ENCODE assay signal across 17 mouse cellular contexts in genomic region chr9:85120061-85120460, GRCm38 (mm10).
"Had no signal": no experiment of that assay in that cellular context is flagged by ENCODE, and none has a peak within 500 bp of the region (broad histone marks: within the 10 kb centered on the region; RNA-seq: fewer than 3 reads in every experiment).

No protein-coding gene starts in this region.

- H3K4me2 ChIP-seq: liver, embryonic 11.5 days; liver, embryonic 15.5 days; lung, embryonic 14.5 days; midbrain, embryonic 15.5 days; neural tube, embryonic 15.5 days had no signal

- H3K27ac ChIP-seq: layer of hippocampus, adult 2 months; liver, embryonic 15.5 days; macrophage; midbrain, embryonic 15.5 days; neural tube, embryonic 15.5 days had no signal

- H3K4me1 ChIP-seq: liver, embryonic 15.5 days; midbrain, embryonic 15.5 days; neural tube, embryonic 15.5 days had no signal

- H3K9me3 ChIP-seq: liver, embryonic 15.5 days; midbrain, embryonic 15.5 days; neural tube, embryonic 15.5 days had no signal

- H3K9ac ChIP-seq: liver, embryonic 15.5 days; lung, embryonic 14.5 days; midbrain, embryonic 15.5 days; neural tube, embryonic 15.5 days had no signal

- DNase-seq: kidney, adult 9 months; kidney, postnatal 10 days; kidney, postnatal 4 days; left cerebral cortex, postnatal 4 days; lung, embryonic 14.5 days; lung, postnatal 10 days; retina, postnatal 1 day; right cerebral cortex, postnatal 4 days; spleen, adult 18-20 months; thymus, postnatal 36 days had no signal

- ATAC-seq: intestine, postnatal 0 days; midbrain, embryonic 15.5 days had no signal

- H3K4me3 ChIP-seq: layer of hippocampus, adult 2 months; liver, embryonic 15.5 days; midbrain, embryonic 15.5 days; neural tube, embryonic 15.5 days had no signal

- H3K36me3 ChIP-seq: liver, embryonic 15.5 days; midbrain, embryonic 15.5 days; neural tube, embryonic 15.5 days had no signal

- H3K27me3 ChIP-seq: liver, embryonic 15.5 days; midbrain, embryonic 15.5 days; neural tube, embryonic 15.5 days had no signal
